Mouse (Mus musculus): ENCODE data around the gene Wdr62.
A peak's percentile ranks its signal among the peaks of the same experiment; 100 is the strongest.
"Not testable (repeated sequence)": the region's sequence is repeated elsewhere in the genome, so short reads cannot be mapped to it uniquely, and the experiment has no call there.

Wdr62 gene

GRCm38 (mm10) chr7:30265531-30265930, 14.7 kb downstream of the Wdr62 start:
- no peak for DNase-seq (ENCODE audit: low read depth, low spot score)

- DNase-seq (ENCODE audit: low read depth, low spot score): no peak
Observed at GRCm38 (mm10) chr7:30265041-30265440, 15.2 kb downstream of the Wdr62 start.

GRCm38 (mm10) chr7:30251956-30252954, 28.0 kb downstream of the Wdr62 start:
- no peak for DNase-seq (ENCODE audit: low read depth, low spot score)

- not testable (repeated sequence) for DNase-seq (ENCODE audit: low read depth, low spot score)
Observed at GRCm38 (mm10) chr7:30237374-30237773, 42.8 kb downstream of the Wdr62 start.

GRCm38 (mm10) chr7:30235625-30236024, 44.6 kb downstream of the Wdr62 start, which contains the start of gene Ovol3:
TSS of gene Ovol3 (minus strand) at chr7:30235725.
- peak; percentile 20 for DNase-seq (ENCODE audit: low read depth, low spot score)

- DNase-seq (ENCODE audit: low read depth, low spot score): no peak
Observed at GRCm38 (mm10) chr7:30235091-30235490, 45.1 kb downstream of the Wdr62 start.

- no peak for DNase-seq (ENCODE audit: low read depth, low spot score)
Observed at GRCm38 (mm10) chr7:30234276-30234858, 45.9 kb downstream of the Wdr62 start.

GRCm38 (mm10) chr7:30233387-30233786, 46.8 kb downstream of the Wdr62 start:
- DNase-seq (ENCODE audit: low read depth, low spot score): no peak

GRCm38 (mm10) chr7:30232631-30233148, 47.5 kb downstream of the Wdr62 start:
- peak; percentile 86 for DNase-seq (ENCODE audit: low read depth, low spot score)

- peak; percentile 97 for DNase-seq (ENCODE audit: low read depth, low spot score)
Observed at GRCm38 (mm10) chr7:30231669-30232454, 48.4 kb downstream of the Wdr62 start, which contains the start of the genes Polr2i and Tbcb. TSS of gene Polr2i (plus strand) at chr7:30231948. TSS of gene Tbcb (minus strand) at chr7:30232272.

GRCm38 (mm10) chr7:30231328-30231668, 48.9 kb downstream of the Wdr62 start:
- DNase-seq (ENCODE audit: low read depth, low spot score): no peak

GRCm38 (mm10) chr7:30224206-30224605, 56.0 kb downstream of the Wdr62 start:
- DNase-seq (ENCODE audit: low read depth, low spot score): no peak

GRCm38 (mm10) chr7:30222205-30222604, 58.0 kb downstream of the Wdr62 start:
- no peak for DNase-seq (ENCODE audit: low read depth, low spot score)

GRCm38 (mm10) chr7:30221433-30221832, 58.8 kb downstream of the Wdr62 start:
- no peak for DNase-seq (ENCODE audit: low read depth, low spot score)

- DNase-seq (ENCODE audit: low read depth, low spot score): no peak
Observed at GRCm38 (mm10) chr7:30220008-30220356, 60.2 kb downstream of the Wdr62 start.

GRCm38 (mm10) chr7:30219293-30220007, 60.8 kb downstream of the Wdr62 start:
- DNase-seq (ENCODE audit: low read depth, low spot score): peak; percentile 57

- no peak for DNase-seq (ENCODE audit: low read depth, low spot score)
Observed at GRCm38 (mm10) chr7:30217277-30217676, 62.9 kb downstream of the Wdr62 start.

- DNase-seq (ENCODE audit: low read depth, low spot score): peak; percentile 80
Observed at GRCm38 (mm10) chr7:30216723-30217151, 63.5 kb downstream of the Wdr62 start.

GRCm38 (mm10) chr7:30215875-30216274, 64.3 kb downstream of the Wdr62 start:
- DNase-seq (ENCODE audit: low read depth, low spot score): no peak

GRCm38 (mm10) chr7:30213881-30214280, 66.3 kb downstream of the Wdr62 start:
- no peak for DNase-seq (ENCODE audit: low read depth, low spot score)

- DNase-seq (ENCODE audit: low read depth, low spot score): no peak
Observed at GRCm38 (mm10) chr7:30211025-30211424, 69.2 kb downstream of the Wdr62 start.
